Mouse (Mus musculus) hindbrain, embryonic 15.5 days (tissue): ENCODE data around the gene Spn. TPM values are rescaled to one million over a fixed set of nuclear protein-coding genes. Genes with fewer than 3 reads are reported as not detected.
"Not testable (repeated sequence)": the region's sequence is repeated elsewhere in the genome, so short reads cannot be mapped to it uniquely, and the experiment has no call there.

ENCODE experiments used
- ATAC-seq: fragments of 200-750 bp; cut with Nextera tagmentation; 2 replicates; pipeline ENCODE4 v1.8.0; 2017; ENCODE audit warnings: low read depth, moderate number of reproducible peaks, moderate TSS enrichment; ENCODE audit not compliant: low FRiP score
- H3K27ac ChIP-seq: fragments of 300-500 bp; sonication (generic); replicated peaks from 2 replicates; pipeline ENCODE4 v1.5.1; 2015; ENCODE audit warnings: mild to moderate bottlenecking, inconsistent platforms
- H3K27me3 ChIP-seq: fragments of 300-500 bp; sonication (generic); 2 replicates; pipeline ENCODE4 v1.6.1; 2015; ENCODE audit warnings: control low read depth, inconsistent platforms
- H3K36me3 ChIP-seq: fragments of 300-500 bp; sonication (generic); 2 replicates; pipeline ENCODE4 v1.6.1; 2015; ENCODE audit warnings: control low read depth, inconsistent platforms
- H3K4me1 ChIP-seq: fragments of 300-500 bp; sonication (generic); replicated peaks from 2 replicates; pipeline ENCODE4 v1.6.1; 2015; ENCODE audit warnings: control low read depth, inconsistent platforms
- H3K4me2 ChIP-seq: fragments of 300-500 bp; sonication (generic); 2 replicates; pipeline ENCODE4 v1.6.1; 2015; ENCODE audit warnings: moderate library complexity, mild to moderate bottlenecking, inconsistent platforms
- H3K4me3 ChIP-seq: fragments of 300-500 bp; sonication (generic); 2 replicates; pipeline ENCODE4 v1.5.1; 2015; ENCODE audit warnings: mild to moderate bottlenecking, inconsistent platforms
- H3K9ac ChIP-seq: fragments of 300-500 bp; sonication (generic); 2 replicates; pipeline ENCODE4 v1.6.1; 2015; ENCODE audit warnings: inconsistent platforms
- H3K9me3 ChIP-seq: fragments of 300-500 bp; sonication (generic); 2 replicates; pipeline ENCODE4 v1.6.1; 2016; ENCODE audit warnings: control low read depth, inconsistent platforms
- WGBS: fragments of 180-500 bp; shearing (Covaris S2); methylation state at CpG from one replicate; pipeline ENCODE4 v1.1.7; 2015; 5-methylcytosine and 5-hydroxymethylcytosine counted together
- polyA plus RNA-seq: library from polyadenylated mRNA; unstranded; fragments of >200 nt; fragmentation: Nextera tagmentation; extraction: Ambion mirVana; gene quantifications from 2 replicates; pipeline ENCODE4 v1.2.1, GENCODE M21; 2015

Spn gene
- 0.05 and 0.06 TPM in 2 replicates for polyA plus RNA-seq

DNA sequence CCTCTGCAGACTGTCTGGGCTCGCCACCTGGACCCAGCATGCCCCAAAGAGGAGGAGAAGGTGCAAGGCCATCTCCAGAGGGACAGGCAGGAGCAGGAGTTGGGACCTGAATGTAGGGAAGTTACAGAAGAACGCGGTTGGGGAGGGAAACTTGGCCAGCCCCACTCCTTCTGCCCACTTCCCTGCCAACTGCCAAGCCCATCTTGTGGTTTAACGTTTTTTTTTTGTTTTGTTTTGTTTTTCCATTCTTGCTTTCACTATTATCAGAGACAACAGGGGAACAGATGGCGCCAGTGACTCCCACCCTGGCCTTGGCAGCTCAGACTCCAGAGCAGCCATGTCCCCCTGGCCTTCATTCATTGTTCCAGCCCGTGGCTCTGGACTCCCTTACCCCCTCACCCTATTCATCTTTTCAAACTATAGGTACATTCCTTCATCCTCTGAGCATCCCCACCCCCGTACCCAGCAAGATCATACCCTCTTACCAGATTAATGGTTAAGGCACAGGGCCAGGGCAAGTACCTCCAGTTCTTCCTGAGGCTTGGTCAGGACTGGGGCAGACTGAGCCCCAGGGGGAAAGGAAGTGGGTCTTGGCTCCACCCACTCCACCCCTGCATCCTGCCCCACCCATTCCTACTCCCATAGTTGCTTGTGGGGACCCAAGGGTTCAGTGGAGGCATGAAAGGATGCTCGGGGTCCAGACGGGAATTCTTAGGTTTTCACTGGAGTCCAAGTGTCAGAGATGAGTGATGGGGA is at the start of gene Spn:
Gene Spn (minus strand): TSS at position 562 of the 756 bp plus-strand sequence.
- H3K4me1 ChIP-seq, result no peaks in the 10 kb centered on the region
- H3K4me2 ChIP-seq, result no peak within 1 kb of the TSS
- H3K27me3 ChIP-seq, result no peaks in the 10 kb centered on the region
- no peak within 1 kb of the TSS for H3K27ac ChIP-seq
- no peak within 1 kb of the TSS for H3K4me3 ChIP-seq
- WGBS, result 61% methylated on average over 9 of the region's 9 CpGs
- H3K36me3 ChIP-seq, result no peaks in the 10 kb centered on the region
- no peaks in the 10 kb centered on the region for H3K9me3 ChIP-seq
- no peak within 1 kb of the TSS for H3K9ac ChIP-seq
- no peak for ATAC-seq

GRCm38 (mm10) chr7:127187351-127187750 is 49.7 kb upstream of the Spn start:
- peaks cover 12% of the 10 kb centered on the region for H3K36me3 ChIP-seq
- no peaks in the 10 kb centered on the region for H3K4me1 ChIP-seq
- H3K4me2 ChIP-seq, result no peak overlapping the region
- H3K27me3 ChIP-seq, result no peaks in the 10 kb centered on the region
- H3K4me3 ChIP-seq, result no peak overlapping the region
- H3K9ac ChIP-seq, result no peak overlapping the region
- no peak for ATAC-seq
- H3K27ac ChIP-seq, result no peak overlapping the region
- 74% methylated on average over 10 of the region's 10 CpGs for WGBS
- H3K9me3 ChIP-seq, result no peaks in the 10 kb centered on the region

- WGBS, result 74% methylated on average over 3 of the region's 3 CpGs
- no peak for ATAC-seq
- no peaks in the 10 kb centered on the region for H3K36me3 ChIP-seq
- H3K27me3 ChIP-seq, result no peaks in the 10 kb centered on the region
- no peak overlapping the region for H3K4me3 ChIP-seq
- no peak overlapping the region for H3K27ac ChIP-seq
- H3K9me3 ChIP-seq, result no peaks in the 10 kb centered on the region
- no peaks in the 10 kb centered on the region for H3K4me1 ChIP-seq
- no peak overlapping the region for H3K4me2 ChIP-seq
- no peak overlapping the region for H3K9ac ChIP-seq
Observed at GRCm38 (mm10) chr7:127185601-127186000, 48.0 kb upstream of the Spn start.

- Histone ChIP-seq H3K36me3 (no peaks in the 10 kb centered on the region), H3K27ac (no peak overlapping the region), H3K4me3 (no peak overlapping the region), H3K4me2 (no peak overlapping the region), H3K4me1 (no peaks in the 10 kb centered on the region), H3K9me3 (no peaks in the 10 kb centered on the region), H3K9ac (no peak overlapping the region), H3K27me3 (no peaks in the 10 kb centered on the region)
- no peak for ATAC-seq
- 60% methylated on average over 1 of the region's 1 CpGs for WGBS
Observed at GRCm38 (mm10) chr7:127184720-127185119, 47.1 kb upstream of the Spn start.

GRCm38 (mm10) chr7:127183828-127184227 is 46.2 kb upstream of the Spn start:
- no peak overlapping the region for H3K27ac ChIP-seq
- no peaks in the 10 kb centered on the region for H3K4me1 ChIP-seq
- H3K9me3 ChIP-seq, result no peaks in the 10 kb centered on the region
- no peak overlapping the region for H3K4me2 ChIP-seq
- no peak overlapping the region for H3K4me3 ChIP-seq
- no peaks in the 10 kb centered on the region for H3K27me3 ChIP-seq
- ATAC-seq, result no peak
- no peaks in the 10 kb centered on the region for H3K36me3 ChIP-seq
- WGBS, result 74% methylated on average over 6 of the region's 6 CpGs
- H3K9ac ChIP-seq, result no peak overlapping the region

GRCm38 (mm10) chr7:127183345-127183744 is 45.7 kb upstream of the Spn start:
- 84% methylated on average over 8 of the region's 8 CpGs for WGBS
- H3K4me1 ChIP-seq, result no peaks in the 10 kb centered on the region
- no peaks in the 10 kb centered on the region for H3K27me3 ChIP-seq
- H3K27ac ChIP-seq, result no peak overlapping the region
- H3K36me3 ChIP-seq, result no peaks in the 10 kb centered on the region
- H3K9ac ChIP-seq, result no peak overlapping the region
- no peaks in the 10 kb centered on the region for H3K9me3 ChIP-seq
- H3K4me3 ChIP-seq, result no peak overlapping the region
- H3K4me2 ChIP-seq, result no peak overlapping the region
- ATAC-seq, result no peak

DNA sequence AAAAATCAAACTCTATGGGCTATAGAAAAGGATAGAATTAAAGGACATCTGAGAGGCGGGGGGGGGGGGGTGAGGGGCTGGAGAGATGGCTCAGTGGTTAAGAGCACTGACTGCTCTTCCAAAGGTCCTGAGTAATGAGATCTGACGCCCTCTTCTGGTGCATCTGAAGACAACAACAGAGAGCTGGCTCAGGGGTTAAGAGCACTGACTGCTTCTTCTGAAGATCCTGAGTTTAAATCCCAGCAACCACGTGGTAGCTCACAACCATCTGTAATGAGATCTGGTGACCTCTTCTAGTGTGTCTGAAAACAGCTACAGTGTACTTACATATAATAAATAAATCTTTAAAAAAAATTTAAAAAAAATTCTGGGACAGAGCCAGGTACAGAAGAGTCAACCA is 44.1 kb upstream of the Spn start:
- not testable (repeated sequence) for H3K9ac ChIP-seq, H3K9me3 ChIP-seq, H3K36me3 ChIP-seq, H3K4me1 ChIP-seq, H3K4me2 ChIP-seq, ATAC-seq, H3K27ac ChIP-seq, H3K27me3 ChIP-seq, H3K4me3 ChIP-seq
- WGBS, result 41% methylated on average over 3 of the region's 3 CpGs

DNA sequence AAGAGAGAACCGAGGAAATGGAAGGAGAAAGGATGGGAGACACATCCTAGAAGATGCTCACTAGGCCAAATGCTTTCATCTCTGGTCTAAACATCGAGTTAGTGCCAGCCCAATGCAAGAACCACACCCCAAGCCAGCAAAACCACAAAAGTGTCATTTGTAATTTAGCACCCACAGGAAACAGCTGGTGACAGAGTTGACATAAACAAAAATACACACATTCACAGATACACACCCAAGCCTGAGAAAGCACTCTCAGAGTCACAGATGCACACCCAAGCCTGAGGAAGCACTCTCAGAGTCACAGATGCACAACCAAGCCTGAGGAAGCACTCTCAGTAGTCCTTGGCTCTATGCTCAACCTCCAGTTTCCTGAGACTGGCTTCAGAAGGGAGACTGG is 43.2 kb upstream of the Spn start:
- H3K36me3 ChIP-seq, result no peaks in the 10 kb centered on the region
- H3K27me3 ChIP-seq, result no peaks in the 10 kb centered on the region
- no peak for ATAC-seq
- H3K9ac ChIP-seq, result no peak overlapping the region
- no peak overlapping the region for H3K27ac ChIP-seq
- H3K4me2 ChIP-seq, result no peak overlapping the region
- no peak overlapping the region for H3K4me3 ChIP-seq
- 72% methylated on average over 2 of the region's 2 CpGs for WGBS
- H3K9me3 ChIP-seq, result no peaks in the 10 kb centered on the region
- no peaks in the 10 kb centered on the region for H3K4me1 ChIP-seq

- Histone ChIP-seq H3K27me3 (no peaks in the 10 kb centered on the region), H3K4me2 (no peak overlapping the region), H3K4me3 (no peak overlapping the region), H3K9ac (no peak overlapping the region), H3K27ac (no peak overlapping the region), H3K9me3 (no peaks in the 10 kb centered on the region), H3K36me3 (no peaks in the 10 kb centered on the region), H3K4me1 (no peaks in the 10 kb centered on the region)
- 83% methylated on average over 4 of the region's 4 CpGs for WGBS
- ATAC-seq, result no peak
Observed at GRCm38 (mm10) chr7:127176937-127177336, 39.3 kb upstream of the Spn start.

- no peak overlapping the region for H3K27ac ChIP-seq
- no peak overlapping the region for H3K4me3 ChIP-seq
- no peak for ATAC-seq
- H3K4me1 ChIP-seq, result no peaks in the 10 kb centered on the region
- H3K9ac ChIP-seq, result no peak overlapping the region
- H3K27me3 ChIP-seq, result no peaks in the 10 kb centered on the region
- H3K4me2 ChIP-seq, result no peak overlapping the region
- 89% methylated on average over 5 of the region's 5 CpGs for WGBS
- no peaks in the 10 kb centered on the region for H3K9me3 ChIP-seq
- H3K36me3 ChIP-seq, result no peaks in the 10 kb centered on the region
Observed at GRCm38 (mm10) chr7:127166501-127166900, 28.9 kb upstream of the Spn start.

DNA sequence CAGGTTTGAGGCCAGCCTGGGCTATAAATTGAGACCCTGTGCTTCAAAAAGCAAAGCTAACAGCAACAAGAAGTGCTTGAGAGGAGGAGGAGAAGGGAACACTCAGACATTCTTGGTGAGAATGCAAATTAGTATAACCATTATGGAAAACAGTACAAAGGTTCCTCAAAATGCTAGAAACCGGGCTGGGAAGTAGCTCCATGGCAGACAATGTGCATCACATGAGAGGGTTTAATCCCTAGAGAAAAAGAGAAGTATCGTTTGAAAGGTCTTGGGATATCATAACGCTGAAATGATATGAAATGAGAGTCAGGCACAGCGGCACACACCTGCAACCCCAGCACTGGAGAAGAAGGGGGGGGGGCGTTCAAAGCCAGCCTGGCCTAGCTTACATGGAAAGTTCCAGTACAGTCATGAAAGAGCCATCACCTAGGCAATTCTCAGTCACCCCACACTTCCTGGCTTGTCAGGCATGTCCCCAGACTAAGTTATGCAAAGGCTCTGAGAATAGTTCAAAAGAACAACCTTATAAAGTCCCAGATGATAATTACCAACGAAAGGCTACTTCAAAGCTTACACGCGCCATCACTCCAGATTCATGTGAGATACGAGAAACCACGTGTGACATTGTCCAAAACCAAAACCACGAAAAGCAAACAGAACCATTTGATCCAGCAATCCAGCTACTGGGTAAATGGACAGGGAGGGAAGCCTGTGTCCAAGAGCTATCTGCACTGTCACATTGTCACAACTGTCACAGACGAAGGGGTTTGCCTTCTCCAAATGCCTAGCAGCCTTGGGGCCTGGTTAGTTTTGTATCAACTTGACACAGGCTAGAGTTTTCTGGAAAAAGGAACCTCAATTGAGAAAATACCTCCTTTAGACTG is 28.2 kb upstream of the Spn start:
- H3K4me1 ChIP-seq, result no peaks in the 10 kb centered on the region

DNA sequence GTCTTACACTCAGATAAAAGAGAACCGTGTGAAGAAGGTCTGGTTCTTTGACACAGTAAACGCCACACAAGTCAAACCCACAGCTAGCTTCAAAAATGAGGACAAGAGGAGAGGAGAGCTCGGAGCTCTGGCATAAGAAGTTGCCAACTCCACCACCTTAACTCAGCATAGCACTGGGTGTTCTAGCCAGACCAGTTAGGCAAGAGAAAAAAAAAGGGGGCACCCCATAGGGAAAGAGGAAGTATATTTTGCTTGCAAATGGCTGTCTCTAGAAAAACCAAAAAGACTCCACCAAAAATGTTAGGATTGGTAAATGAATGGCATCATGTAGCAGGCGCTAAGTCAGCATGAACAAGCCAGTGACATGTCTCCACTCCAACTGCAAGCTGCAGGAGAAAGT is 26.4 kb upstream of the Spn start:
- no peak for ATAC-seq
- H3K9ac ChIP-seq, result no peak overlapping the region
- no peaks in the 10 kb centered on the region for H3K36me3 ChIP-seq
- 84% methylated on average over 4 of the region's 4 CpGs for WGBS
- no peaks in the 10 kb centered on the region for H3K9me3 ChIP-seq
- no peaks in the 10 kb centered on the region for H3K27me3 ChIP-seq
- H3K4me2 ChIP-seq, result no peak overlapping the region
- H3K27ac ChIP-seq, result no peak overlapping the region
- no peaks in the 10 kb centered on the region for H3K4me1 ChIP-seq
- H3K4me3 ChIP-seq, result no peak overlapping the region

More for the DNA sequence above, 28.2 kb upstream of the Spn start:
- no peaks in the 10 kb centered on the region for H3K27me3 ChIP-seq
- no peak overlapping the region for H3K9ac ChIP-seq
- no peak for ATAC-seq
- H3K36me3 ChIP-seq, result no peaks in the 10 kb centered on the region
- H3K9me3 ChIP-seq, result no peaks in the 10 kb centered on the region
- H3K4me2 ChIP-seq, result no peak overlapping the region
- no peak overlapping the region for H3K4me3 ChIP-seq
- WGBS, result 91% methylated on average over 12 of the region's 12 CpGs
- no peak overlapping the region for H3K27ac ChIP-seq
